Mouse (Mus musculus): ENCODE results near the gene Arl6ip4. TPM values are rescaled to one million over a fixed set of nuclear protein-coding genes. Genes with fewer than 3 reads are reported as not detected.

The Arl6ip4 gene
- total and polyA plus RNA-seq, 3 experiments = 57.8 to 128 TPM; not detected in 1

- H3K4me3 ChIP-seq (ENCODE audit: control insufficient read depth in 1 of 2, insufficient read depth in 1 of 2, low read depth in 2 of 2, low read length in 2 of 2) = peak within 1 kb of the TSS; percentile 55 to 70
Observed at GRCm38 (mm10) chr5:124095596-124096232, 20.2 kb upstream of the Arl6ip4 start, which contains the start of gene Abcb9. Gene Abcb9, minus strand, starts transcription at chr5:124095798.

GRCm38 (mm10) chr5:124098923-124099322 is 17.0 kb upstream of the Arl6ip4 start:
- H3K4me3 ChIP-seq (ENCODE audit: control insufficient read depth in 1 of 2, insufficient read depth in 1 of 2, low read depth in 2 of 2, low read length in 2 of 2) = no peak overlapping the region

More at GRCm38 (mm10) chr5:124095596-124096232, 20.2 kb upstream of the Arl6ip4 start, which contains the start of gene Abcb9:
- Histone ChIP-seq H3K27ac (ENCODE audit: control insufficient read depth, low read depth, low read length) (no peak within 1 kb of the TSS), H3K27me3 (ENCODE audit: control insufficient read depth in 1 of 2, insufficient read depth in 2 of 2, low read length in 2 of 2) (no peaks in the 10 kb centered on the region), H3K9me3 (replicated peaks; ENCODE audit: insufficient read depth, low read length) (no peaks in the 10 kb centered on the region), H3K4me1 (ENCODE audit: control insufficient read depth in 1 of 2, insufficient read depth in 2 of 2, low read length in 2 of 2) (peaks cover 6 to 13% of the 10 kb centered on the region in 2 experiments), H3K36me3 (ENCODE audit: control insufficient read depth in 1 of 2, insufficient read depth in 2 of 2, low read length in 2 of 2) (peaks cover 0 to 3% of the 10 kb centered on the region in 2 experiments; a peak in 2 of 4 replicates), H3K9ac (ENCODE audit: control insufficient read depth, low read depth, low read length, poor library complexity, severe bottlenecking) (peak within 1 kb of the TSS; percentile 66), H3K79me2 (ENCODE audit: control insufficient read depth, insufficient read depth, low read length, poor library complexity) (no peaks in the 10 kb centered on the region; the same call in 1 of the 2 replicates)
- TF ChIP-seq ELF1 (IDR thresholded peaks at IDR 0.05; ENCODE audit: low read depth, low read length) = peak; percentile 77
- peak; percentile 38 to 50; a peak in 3 of 4 replicates for TF ChIP-seq POLR2A (IDR thresholded peaks at IDR 0.05; ENCODE audit: control insufficient read depth in 1 of 2, insufficient read depth in 1 of 2, low read depth in 1 of 2, low read length in 2 of 2, poor library complexity in 1 of 2)
- TF ChIP-seq CTCF (IDR thresholded peaks at IDR 0.05 in 2 of 3, conservative IDR thresholded peaks at IDR 0.05 in 1 of 3; ENCODE audit: control insufficient read depth in 1 of 3, insufficient read depth in 1 of 3, low read depth in 2 of 3, low read length in 3 of 3, poor library complexity in 1 of 3, severe bottlenecking in 1 of 3) = no peak
- no peak for TF ChIP-seq MEF2A (IDR thresholded peaks at IDR 0.05; ENCODE audit: extremely low read depth, insufficient replicate concordance, low read depth, low read length, poor library complexity, severe bottlenecking)
- TF ChIP-seq TBP (IDR thresholded peaks at IDR 0.05; ENCODE audit: low read depth, low read length) = 0 out of 2 replicates have a peak, but pooled peaks have one; percentile 13
- peak; percentile 97 for TF ChIP-seq POLR2AphosphoS2 (IDR thresholded peaks at IDR 0.05; ENCODE audit: low read length)
- TF ChIP-seq SIN3A (IDR thresholded peaks at IDR 0.05; ENCODE audit: low read length) = peak; percentile 60
- peak; percentile 47; the same call in 1 of the 2 replicates for TF ChIP-seq HCFC1 (IDR thresholded peaks at IDR 0.05; ENCODE audit: low read depth, low read length)
- peak; percentile 48; the same call in 1 of the 2 replicates for TF ChIP-seq ZMIZ1 (IDR thresholded peaks at IDR 0.05; ENCODE audit: low read depth, low read length)
- TF ChIP-seq TCF12 (IDR thresholded peaks at IDR 0.05; ENCODE audit: low read depth, low read length) = 0 out of 2 replicates have a peak, but pooled peaks have one; percentile 8
- no peak; the same call in 1 of the 2 replicates for TF ChIP-seq RCOR1 (IDR thresholded peaks at IDR 0.05; ENCODE audit: low read depth, low read length)
- peak; percentile 49; the same call in 1 of the 2 replicates for TF ChIP-seq MXI1 (IDR thresholded peaks at IDR 0.05; ENCODE audit: low read depth, low read length)
- no peak for TF ChIP-seq EP300 (IDR thresholded peaks at IDR 0.05; ENCODE audit: low read depth in 1 of 2, low read length in 2 of 2)
- TF ChIP-seq MAZ (IDR thresholded peaks at IDR 0.05; ENCODE audit: low read depth, low read length) = peak; percentile 21; the same call in 1 of the 2 replicates
- TF ChIP-seq GABPA (IDR thresholded peaks at IDR 0.05; ENCODE audit: low read depth, low read length) = no peak
- TF ChIP-seq NELFE (IDR thresholded peaks at IDR 0.05; ENCODE audit: low read depth, low read length) = no peak
- DNase-seq (ENCODE audit: low read depth, low spot score) = peak; percentile 97

More at GRCm38 (mm10) chr5:124098923-124099322, 17.0 kb upstream of the Arl6ip4 start:
- no peaks in the 10 kb centered on the region for H3K27me3 ChIP-seq (ENCODE audit: control insufficient read depth in 1 of 2, insufficient read depth in 2 of 2, low read length in 2 of 2)
- no peak overlapping the region for H3K27ac ChIP-seq (ENCODE audit: control insufficient read depth, low read depth, low read length)
- peaks cover 0 to 4% of the 10 kb centered on the region in 2 experiments; a peak in 2 of 4 replicates for H3K4me1 ChIP-seq (ENCODE audit: control insufficient read depth in 1 of 2, insufficient read depth in 2 of 2, low read length in 2 of 2)
- TF ChIP-seq SMC3 (IDR thresholded peaks at IDR 0.05; ENCODE audit: low read depth, low read length) = 0 out of 2 replicates have a peak, but pooled peaks have one; percentile 1
- TF ChIP-seq POLR2AphosphoS5 (IDR thresholded peaks at IDR 0.05; ENCODE audit: borderline replicate concordance, low read depth, low read length) = peak; percentile 96; the same call in 1 of the 2 replicates
- TF ChIP-seq ZMIZ1 (IDR thresholded peaks at IDR 0.05; ENCODE audit: low read depth, low read length) = peak; percentile 63
- no peak for TF ChIP-seq USF2 (IDR thresholded peaks at IDR 0.05; ENCODE audit: borderline replicate concordance in 1 of 2, insufficient read depth in 1 of 2, low read depth in 1 of 2, low read length in 2 of 2)
- TF ChIP-seq NELFE (IDR thresholded peaks at IDR 0.05; ENCODE audit: low read depth, low read length) = no peak
- DNase-seq (ENCODE audit: low read depth, low spot score) = no peak
- no peaks in the 10 kb centered on the region for H3K9me3 ChIP-seq (replicated peaks; ENCODE audit: insufficient read depth, low read length)
- no peak overlapping the region for H3K9ac ChIP-seq (ENCODE audit: control insufficient read depth, low read depth, low read length, poor library complexity, severe bottlenecking)
- no peaks in the 10 kb centered on the region; the same call in 1 of the 2 replicates for H3K79me2 ChIP-seq (ENCODE audit: control insufficient read depth, insufficient read depth, low read length, poor library complexity)
- H3K36me3 ChIP-seq (ENCODE audit: control insufficient read depth in 1 of 2, insufficient read depth in 2 of 2, low read length in 2 of 2) = no peaks in the 10 kb centered on the region; a peak in 2 of 4 replicates

All from MEL (cell line).